Mouse (Mus musculus) C2C12 (cell line): ENCODE results near the gene Cygb. TPM values are rescaled to one million over a fixed set of nuclear protein-coding genes. Genes with fewer than 3 reads are reported as not detected.
"Not testable (repeated sequence)": the region's sequence is repeated elsewhere in the genome, so short reads cannot be mapped to it uniquely, and the experiment has no call there.

Source experiments
- H3K27me3 ChIP-seq: one replicate; pipeline ENCODE4 v1.6.1; 2011; ENCODE audit not compliant: control insufficient read depth, insufficient read depth, insufficient read length
- H3K36me3 ChIP-seq: one replicate; pipeline ENCODE4 v1.6.1; 2011; ENCODE audit not compliant: control insufficient read depth, insufficient read depth
- H3K4me3 ChIP-seq: one replicate; pipeline ENCODE4 v1.5.1; 2011; ENCODE audit warnings: mild to moderate bottlenecking, control low read depth; ENCODE audit not compliant: poor library complexity, insufficient read depth, severe bottlenecking
- H3K79me2 ChIP-seq: one replicate; pipeline ENCODE4 v1.6.1; 2011; ENCODE audit not compliant: control insufficient read depth, insufficient read depth
- H3K79me3 ChIP-seq: one replicate; pipeline ENCODE4 v1.6.1; 2011; ENCODE audit warnings: low read depth, control low read depth
- H3ac ChIP-seq: one replicate; pipeline ENCODE3; 2011; ENCODE audit warnings: low read depth; ENCODE audit not compliant: control insufficient read depth, insufficient read length
- CEBPB ChIP-seq: IDR thresholded peaks from one replicate; pipeline ENCODE4 v1.6.1; 2011; ENCODE audit warnings: low read depth, mild to moderate bottlenecking, control low read depth, moderate library complexity
- CTCF ChIP-seq: IDR thresholded peaks from one replicate; pipeline ENCODE4 v1.5.1; 2011; ENCODE audit not compliant: control insufficient read depth, insufficient read depth, insufficient read length
- FOSL1 ChIP-seq: IDR thresholded peaks from one replicate; pipeline ENCODE4 v1.8.0; 2011; ENCODE audit warnings: mild to moderate bottlenecking, low read length; ENCODE audit not compliant: poor library complexity, insufficient read depth, severe bottlenecking
- MAX ChIP-seq: IDR thresholded peaks from one replicate; pipeline ENCODE4 v1.6.1; 2011; ENCODE audit warnings: mild to moderate bottlenecking, control low read depth
- MYOD1 ChIP-seq: IDR thresholded peaks from one replicate; pipeline ENCODE4 v1.6.1; 2011; ENCODE audit warnings: low read depth; ENCODE audit not compliant: control insufficient read depth, insufficient read length
- MYOG ChIP-seq: IDR thresholded peaks from one replicate; pipeline ENCODE4 v1.6.1; 2011; ENCODE audit not compliant: control insufficient read depth, insufficient read length; ENCODE audit errors: extremely low read depth
- USF1 ChIP-seq: IDR thresholded peaks from one replicate; pipeline ENCODE4 v1.6.1; 2011; ENCODE audit warnings: low read depth, mild to moderate bottlenecking, control low read depth, moderate library complexity
- polyA plus RNA-seq: library from polyadenylated mRNA; unstranded; fragments of >200 nt; fragmentation: generic; extraction: Trizol; gene quantifications from one replicate; pipeline ENCODE4 v1.2.1, GENCODE M21; 2012; ENCODE audit warnings: missing spikeins

The Cygb gene
- polyA plus RNA-seq, 1 experiment = 0.95 TPM

DNA sequence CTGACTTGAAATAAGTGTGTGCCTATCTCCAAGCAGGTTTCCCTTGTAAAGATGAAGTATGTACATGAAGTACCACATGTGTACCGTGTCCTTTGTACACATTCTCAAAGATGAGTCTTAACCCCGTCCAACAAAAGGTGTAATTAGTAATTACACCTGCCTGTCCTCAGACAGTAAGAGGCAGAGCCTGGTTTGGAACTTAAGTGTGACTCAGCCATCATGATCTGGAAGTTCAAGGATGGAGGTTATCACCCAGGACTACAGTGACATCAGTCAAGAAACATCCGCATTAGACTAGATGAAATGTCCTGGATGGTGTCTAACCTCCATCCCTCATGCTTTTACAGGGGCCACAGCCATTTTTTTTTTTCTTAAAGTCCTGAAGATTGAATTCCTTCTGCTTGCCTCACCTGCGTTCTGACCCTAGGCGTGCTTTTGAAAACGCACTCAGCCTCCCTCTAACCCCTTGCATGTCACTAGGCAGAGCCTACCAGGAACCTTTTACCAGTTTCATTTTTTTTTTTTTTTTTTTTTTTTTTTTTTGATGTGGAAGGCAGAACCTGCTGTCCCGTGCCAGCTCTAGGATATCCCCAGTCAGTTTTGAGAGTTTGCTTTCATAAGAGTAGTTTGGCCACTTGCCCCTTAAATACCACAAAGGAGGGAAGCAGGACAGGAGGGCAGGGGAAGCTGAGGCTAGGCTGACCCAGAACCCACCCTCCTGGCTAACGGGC, 23.8 kb upstream of the Cygb start:
- TF ChIP-seq MYOG (no peak), MAX (no peak), CTCF (no peak), USF1 (no peak), FOSL1 (no peak), CEBPB (no peak), MYOD1 (no peak)
- H3K36me3 ChIP-seq = peaks cover 88% of the 10 kb centered on the region
- H3K79me3 ChIP-seq = peaks cover 54% of the 10 kb centered on the region
- peaks cover 71% of the 10 kb centered on the region for H3K79me2 ChIP-seq
- no peak overlapping the region for H3K4me3 ChIP-seq
- H3ac ChIP-seq = no peak overlapping the region
- H3K27me3 ChIP-seq = no peaks in the 10 kb centered on the region

DNA sequence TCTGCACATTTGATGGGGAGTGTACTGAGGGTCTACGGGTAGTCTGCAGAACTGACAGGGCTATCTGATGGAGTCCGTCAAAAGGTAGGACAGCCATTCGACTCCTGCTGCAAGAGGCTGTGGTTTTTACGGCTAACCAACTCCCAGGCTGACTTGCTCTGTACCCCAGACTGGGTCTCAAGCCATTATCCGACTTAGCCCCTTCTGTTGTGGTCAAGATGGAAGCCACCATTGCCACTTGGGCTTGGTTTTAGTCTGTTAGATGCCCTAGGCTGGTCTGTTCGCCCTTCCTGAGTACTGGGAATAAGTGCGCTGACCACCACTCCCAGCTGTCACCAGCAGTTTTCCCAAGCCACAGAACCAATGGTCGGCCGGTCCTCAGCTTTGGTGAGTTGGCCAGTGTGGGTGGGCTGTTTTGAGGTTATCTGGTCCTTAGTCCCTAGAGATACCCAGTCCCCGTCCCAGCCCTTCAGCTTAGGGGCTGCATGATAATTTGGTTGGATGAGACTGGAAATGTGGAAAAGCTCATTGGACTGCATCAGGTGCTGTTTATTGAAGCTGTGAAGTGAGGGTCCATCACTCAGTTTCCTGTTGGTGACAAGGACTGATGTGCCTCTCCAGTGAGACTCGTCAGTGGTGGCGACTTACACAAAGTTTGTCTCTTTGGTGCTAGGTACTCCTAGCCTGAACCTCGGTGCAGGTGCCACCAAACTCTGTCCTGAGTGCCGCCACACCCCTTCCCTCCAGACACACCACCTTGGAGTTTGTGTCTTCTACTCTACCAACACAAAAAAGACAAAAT, 22.3 kb upstream of the Cygb start:
- Histone ChIP-seq H3K27me3 (no peaks in the 10 kb centered on the region), H3K79me2 (peaks cover 86% of the 10 kb centered on the region), H3K4me3 (no peak overlapping the region), H3K36me3 (peaks cover 83% of the 10 kb centered on the region), H3K79me3 (peaks cover 67% of the 10 kb centered on the region), H3ac (no peak overlapping the region)
- TF ChIP-seq MYOG (no peak), MAX (no peak)

DNA sequence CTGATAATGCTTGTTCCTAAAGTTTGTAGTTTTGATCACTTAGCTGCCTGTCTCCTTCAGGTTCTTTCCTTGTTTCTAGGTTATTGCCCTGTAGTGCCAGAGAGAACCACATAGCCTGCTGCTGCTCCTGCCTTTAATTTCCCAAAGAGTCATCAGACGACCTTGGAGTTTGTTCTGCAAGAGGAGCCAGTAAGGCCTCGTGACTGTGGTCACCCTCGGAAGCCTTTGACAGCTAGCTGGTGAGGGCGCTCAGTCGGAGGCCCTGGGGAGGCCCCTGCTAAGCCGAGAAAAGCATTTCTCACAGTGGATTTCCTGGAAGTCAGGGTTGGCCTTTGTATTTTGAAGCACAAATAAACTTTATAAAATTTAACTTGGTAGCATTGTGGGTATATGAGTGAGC, 21.3 kb upstream of the Cygb start:
- not testable (repeated sequence) for H3ac ChIP-seq, H3K4me3 ChIP-seq, H3K27me3 ChIP-seq
- peaks cover 76% of the 10 kb centered on the region for H3K36me3 ChIP-seq
- peaks cover 89% of the 10 kb centered on the region for H3K79me2 ChIP-seq
- H3K79me3 ChIP-seq = peaks cover 67% of the 10 kb centered on the region

DNA sequence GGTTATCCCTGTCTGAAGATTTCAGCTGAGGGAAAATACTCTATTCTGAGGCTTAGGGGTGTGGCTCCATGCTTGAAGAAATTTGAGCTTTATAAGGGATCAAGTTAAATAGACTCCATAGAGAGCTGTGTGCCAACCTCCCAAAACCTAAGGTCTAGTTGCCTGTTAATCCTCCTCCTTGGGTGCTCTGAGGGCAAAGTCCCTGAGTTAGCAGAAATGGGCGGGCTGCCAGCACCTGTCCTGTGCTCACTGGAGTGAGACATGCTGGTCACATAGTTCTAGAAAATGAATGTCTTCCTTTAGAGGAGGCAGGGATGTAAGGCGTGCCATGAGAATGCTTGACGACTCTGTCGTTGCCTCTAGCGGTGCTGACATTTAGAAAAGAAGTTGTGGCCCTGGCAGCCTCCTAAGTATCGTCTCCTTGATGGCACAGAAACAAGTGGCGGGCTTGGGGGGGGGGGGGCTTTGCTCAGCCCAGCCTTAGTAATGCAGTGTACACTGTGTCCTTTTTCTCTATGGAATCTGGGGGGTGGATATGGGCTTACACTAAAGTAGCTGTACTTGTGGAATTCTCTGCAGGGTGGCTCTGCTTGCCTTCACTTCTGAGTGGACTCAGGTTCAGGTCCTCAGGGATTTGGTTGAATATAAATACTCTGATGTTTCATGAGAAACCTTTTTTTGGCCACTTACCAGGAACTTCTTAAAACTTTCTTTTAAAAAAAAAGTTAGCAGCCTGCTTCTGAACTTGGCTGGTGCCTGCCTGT, 20.7 kb upstream of the Cygb start:
- peaks cover 67% of the 10 kb centered on the region for H3K79me3 ChIP-seq
- no peaks in the 10 kb centered on the region for H3K27me3 ChIP-seq
- TF ChIP-seq MYOD1 (no peak), CEBPB (no peak), MAX (no peak), MYOG (no peak), CTCF (no peak), FOSL1 (no peak), USF1 (no peak)
- no peak overlapping the region for H3K4me3 ChIP-seq
- peaks cover 76% of the 10 kb centered on the region for H3K36me3 ChIP-seq
- peaks cover 87% of the 10 kb centered on the region for H3K79me2 ChIP-seq
- H3ac ChIP-seq = no peak overlapping the region

DNA sequence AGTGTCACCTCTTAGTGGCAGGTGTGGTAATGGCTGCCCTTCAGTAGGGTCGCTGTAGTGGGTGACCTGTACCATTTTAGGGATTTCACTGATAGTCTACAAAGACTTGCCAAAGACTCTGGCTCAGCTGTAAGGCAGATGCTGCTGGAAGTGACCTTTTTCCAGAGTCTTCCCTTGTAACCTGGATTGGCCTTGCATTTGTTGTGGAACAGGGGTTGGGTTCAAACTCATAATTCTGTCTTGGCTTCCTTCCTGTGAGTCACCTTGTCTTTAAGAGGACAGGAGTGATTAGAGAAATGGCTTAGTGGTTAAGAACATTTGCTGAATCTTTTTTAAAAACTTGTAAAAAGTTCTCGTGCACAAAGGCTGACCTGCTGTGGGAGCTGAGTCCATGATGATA, 19.3 kb upstream of the Cygb start:
- Histone ChIP-seq H3K79me3 (peaks cover 60% of the 10 kb centered on the region), H3K36me3 (peaks cover 64% of the 10 kb centered on the region), H3K79me2 (peaks cover 73% of the 10 kb centered on the region), H3K27me3 (peaks cover 3% of the 10 kb centered on the region), H3ac (peak overlapping the region; percentile 44), H3K4me3 (peak overlapping the region; percentile 98)
- no peak for TF ChIP-seq USF1
- no peak for TF ChIP-seq CTCF
- no peak for TF ChIP-seq FOSL1
- no peak for TF ChIP-seq MYOG
- TF ChIP-seq MAX = no peak
- TF ChIP-seq MYOD1 = no peak
- TF ChIP-seq CEBPB = no peak
